Mouse (Mus musculus): ENCODE data around the gene Slc41a3.

GRCm38 (mm10) chr6:90678759-90679158 is 74.2 kb downstream of the Slc41a3 start:
- no peak for TF ChIP-seq CTCF (IDR thresholded peaks at IDR 0.05; ENCODE audit: extremely low read depth, insufficient read depth, low read length)
- no peak for TF ChIP-seq POLR2A (IDR thresholded peaks at IDR 0.05; ENCODE audit: extremely low read depth, insufficient read depth, low read length)

Data from cortical plate, adult 2 months (tissue).